In genomic region chr11:112303091-112303490, GRCm38 (mm10) we compare ENCODE assay signal across 22 mouse cellular contexts.
"Had no signal": no experiment of that assay in that cellular context is flagged by ENCODE, and none has a peak within 500 bp of the region (broad histone marks: within the 10 kb centered on the region; RNA-seq: fewer than 3 reads in every experiment).

No protein-coding gene starts in this region.

- DNase-seq: heart, postnatal 10 days; heart, postnatal 14 days; heart, postnatal 36 days; heart, postnatal 4 days; kidney, adult 11 months; kidney, adult 18-20 months; kidney, adult 2 months; kidney, adult 8-10 months; kidney, adult 9 months; kidney, postnatal 10 days; kidney, postnatal 14 days; kidney, postnatal 25 days; kidney, postnatal 36 days; kidney, postnatal 4 days; layer of hippocampus, adult 9-11 months; layer of hippocampus, postnatal 36 days had no signal

- ATAC-seq: hindbrain, embryonic 16.5 days; hindbrain, postnatal 0 days; inflammation-experienced regulatory T-cells, adult 6 months; intestine, embryonic 15.5 days; intestine, embryonic 16.5 days; intestine, postnatal 0 days had no signal
